Mouse (Mus musculus) thymus, postnatal 25 days (tissue): Measurements from ENCODE around the gene Crip1.
"Not testable (repeated sequence)": the region's sequence is repeated elsewhere in the genome, so short reads cannot be mapped to it uniquely, and the experiment has no call there.

Experiments
- DNase-seq: peaks from one replicate; pipeline ENCODE4 v3.0.0; 2022

Gene Crip1

DNA sequence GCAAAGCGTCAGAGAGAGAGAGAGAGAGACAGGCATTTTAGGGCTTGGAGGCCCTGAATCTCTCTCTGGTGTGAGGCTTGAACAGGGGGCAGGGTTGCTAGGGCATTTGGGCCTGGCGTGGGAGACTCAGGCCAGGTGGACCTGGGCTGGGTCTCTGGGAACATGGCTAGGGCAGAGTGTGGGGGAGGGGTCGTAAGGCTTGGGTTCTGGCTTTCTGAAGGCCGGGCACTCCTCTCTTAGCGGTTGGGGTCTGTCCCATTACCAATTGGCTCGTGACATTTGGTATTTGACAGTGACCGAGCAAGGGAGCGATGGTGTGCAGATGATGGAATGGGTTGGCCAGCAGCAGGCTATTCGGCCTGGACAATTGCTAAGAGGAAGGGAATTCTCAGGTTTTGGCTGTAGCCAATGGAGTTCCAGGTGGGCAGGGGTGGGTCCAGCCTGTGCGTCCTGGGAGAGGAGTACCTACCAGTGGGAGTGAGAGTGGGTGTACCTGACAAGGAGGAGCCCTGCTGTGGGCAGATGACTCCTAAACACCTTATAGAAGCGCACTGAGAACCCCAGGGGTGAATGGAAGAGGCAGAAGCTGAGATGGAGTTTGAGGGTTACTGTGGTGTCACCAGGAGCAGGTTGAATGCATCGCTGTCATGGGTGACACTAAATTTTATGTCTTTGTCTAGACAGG, 40.4 kb downstream of the Crip1 start:
- peak; percentile 16 for DNase-seq

DNA sequence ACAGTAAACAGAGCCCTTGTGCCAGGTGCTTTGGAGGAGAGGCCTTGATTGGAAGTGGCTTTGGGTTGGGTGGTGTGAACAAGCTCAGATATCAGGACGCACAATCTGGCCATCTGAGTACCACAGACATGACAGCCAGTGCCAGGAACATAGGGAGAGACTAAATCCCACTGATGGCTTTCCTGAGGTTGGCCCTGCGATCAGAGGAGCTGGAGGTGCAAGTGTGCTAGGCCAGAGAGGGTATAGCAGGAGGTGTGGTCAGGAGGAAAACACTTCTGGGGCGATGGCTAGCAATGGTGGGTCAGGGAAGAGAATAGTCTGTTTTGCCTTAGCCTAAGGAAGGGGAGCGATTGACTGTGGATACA, 40.9 kb downstream of the Crip1 start:
- DNase-seq, result no peak

DNA sequence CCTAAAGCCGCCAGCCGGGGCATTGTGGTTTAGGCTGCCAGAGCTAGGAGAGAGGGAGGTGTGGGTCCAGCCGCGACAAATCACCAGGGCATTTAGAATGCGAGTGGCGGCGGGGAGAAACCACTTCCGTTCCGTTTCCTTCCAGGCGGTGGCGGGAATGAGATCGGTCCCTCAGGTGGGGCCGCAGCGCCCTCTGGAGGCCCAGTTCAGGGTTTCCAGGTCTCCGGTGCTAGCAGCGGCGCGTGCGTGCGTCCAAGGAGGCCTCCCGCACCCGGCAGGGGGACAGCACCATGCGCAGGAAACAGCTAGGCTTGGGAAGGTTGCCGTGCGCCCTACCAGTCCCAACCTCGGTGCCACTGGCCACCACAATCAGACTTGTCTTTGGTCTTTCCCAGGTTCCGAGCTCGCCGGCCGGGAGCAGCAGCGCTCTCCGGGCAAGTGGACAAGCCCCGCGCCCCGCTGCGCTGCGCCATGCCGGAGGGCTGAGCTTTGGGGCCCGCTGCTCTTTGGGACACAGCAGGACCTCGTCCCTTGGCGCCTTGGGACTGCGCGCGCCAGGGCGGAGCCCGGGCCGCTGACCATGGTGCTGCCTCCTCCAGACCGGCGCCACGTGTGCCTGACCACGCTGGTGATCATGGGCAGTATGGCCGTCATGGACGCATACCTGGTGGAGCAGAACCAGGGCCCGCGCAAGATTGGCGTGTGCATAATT, 41.6 kb downstream of the Crip1 start:
- DNase-seq, result peak; percentile 92

DNA sequence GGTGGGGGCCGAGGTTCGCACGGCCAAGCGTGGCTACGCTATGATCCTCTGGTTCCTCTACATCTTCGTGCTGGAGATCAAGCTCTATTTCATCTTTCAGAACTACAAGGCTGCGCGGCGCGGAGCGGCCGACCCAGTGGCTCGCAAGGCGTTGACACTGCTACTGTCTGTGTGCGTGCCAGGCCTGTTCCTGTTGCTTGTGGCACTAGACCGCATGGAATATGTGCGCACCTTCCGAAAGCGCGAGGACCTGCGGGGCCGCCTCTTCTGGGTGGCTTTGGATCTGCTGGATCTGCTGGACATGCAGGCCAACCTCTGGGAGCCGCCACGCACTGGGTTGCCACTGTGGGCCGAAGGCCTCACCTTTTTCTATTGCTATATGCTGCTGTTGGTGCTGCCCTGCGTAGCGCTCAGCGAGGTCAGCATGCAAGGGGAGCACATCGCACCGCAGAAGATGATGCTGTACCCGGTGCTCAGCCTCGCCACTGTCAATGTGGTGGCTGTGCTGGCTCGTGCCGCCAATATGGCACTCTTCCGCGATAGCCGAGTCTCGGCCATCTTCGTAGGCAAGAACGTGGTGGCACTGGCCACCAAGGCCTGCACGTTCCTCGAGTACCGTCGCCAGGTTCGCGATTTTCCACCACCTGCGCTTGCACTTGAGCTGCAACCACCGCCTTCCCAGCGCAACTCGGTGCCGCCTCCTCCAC, 42.4 kb downstream of the Crip1 start:
- DNase-seq, result no peak

DNA sequence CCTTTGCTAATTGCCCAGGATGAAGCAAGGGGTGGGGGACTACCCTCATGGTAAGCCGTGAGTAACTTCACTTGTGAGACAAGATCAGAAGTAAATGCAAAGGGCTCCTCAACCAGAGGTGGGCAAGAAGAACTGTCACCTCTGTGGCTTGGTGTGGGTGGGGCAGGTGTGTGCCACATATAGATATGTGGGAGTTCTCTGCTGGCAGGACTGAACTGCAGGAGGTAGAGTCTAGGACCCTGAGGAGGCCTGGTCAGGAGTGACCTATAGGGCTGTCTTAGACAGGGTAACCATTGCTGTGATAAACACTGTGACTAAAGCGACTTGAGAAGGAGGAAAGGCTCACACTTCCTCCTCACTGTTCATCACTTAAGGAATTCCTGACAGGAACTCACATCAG, 47.3 kb downstream of the Crip1 start:
- DNase-seq, result no peak

DNA sequence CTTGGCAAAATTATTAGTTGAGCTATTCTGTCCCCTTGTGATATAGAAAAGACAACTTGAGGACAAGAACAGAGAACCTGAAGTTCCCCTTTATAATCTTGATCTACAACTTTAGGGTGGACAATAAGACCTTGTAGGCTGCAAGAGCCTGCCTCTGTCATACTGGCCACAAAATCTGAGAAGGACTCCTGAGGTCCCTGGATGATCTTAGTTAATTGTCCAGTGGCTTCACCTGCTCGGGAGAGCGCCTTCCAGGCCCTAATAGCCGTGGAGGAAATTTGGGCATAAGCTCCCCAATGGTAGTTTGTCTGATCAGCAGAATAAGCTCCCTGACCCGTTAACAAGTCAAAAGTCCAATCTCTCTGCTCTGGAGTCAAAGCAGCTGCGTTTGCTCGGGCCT, 53.0 kb downstream of the Crip1 start:
- not testable (repeated sequence) for DNase-seq

DNA sequence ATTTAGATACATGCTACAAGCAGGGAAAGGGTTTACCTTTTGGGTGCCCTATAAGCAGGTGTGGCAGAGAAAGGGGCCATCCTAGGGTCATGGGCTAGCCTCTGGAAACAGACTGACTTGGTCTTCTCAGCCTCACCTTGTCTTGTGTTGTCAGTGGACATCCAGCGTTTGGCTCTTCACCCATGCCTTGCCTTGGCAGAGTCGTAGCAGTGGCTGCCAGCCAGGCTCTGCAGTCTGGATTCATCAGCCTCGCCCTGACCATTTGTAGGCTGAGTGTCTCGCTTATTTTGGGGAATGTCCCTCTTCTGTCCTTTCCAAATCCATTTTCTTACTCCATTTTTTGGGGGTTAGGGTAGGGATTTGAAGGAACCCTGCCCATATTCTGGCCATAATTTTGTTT, 55.2 kb downstream of the Crip1 start:
- DNase-seq, result no peak

DNA sequence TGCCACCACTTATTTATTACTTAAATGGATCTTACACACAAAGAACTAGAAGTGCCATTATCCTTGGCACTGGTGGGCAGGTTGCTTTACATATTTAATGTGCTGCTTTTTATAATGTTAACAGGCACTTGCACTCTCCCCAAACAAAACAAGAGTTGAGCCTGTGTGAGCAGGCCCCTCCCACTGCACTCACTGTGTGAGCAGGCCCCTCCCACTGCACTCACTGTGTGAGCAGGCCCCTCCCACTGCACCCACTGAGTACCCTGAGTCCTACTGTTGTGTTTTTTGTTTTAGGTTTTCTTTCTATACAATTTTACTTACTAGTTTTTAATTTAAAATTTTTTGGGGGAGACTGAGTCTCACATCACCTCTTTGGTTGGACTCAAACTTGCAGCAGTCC, 55.9 kb downstream of the Crip1 start:
- no peak for DNase-seq
